Mouse (Mus musculus) forebrain, embryonic 15.5 days (tissue): Measurements from ENCODE around the gene Pomc. TPM values are rescaled to one million over a fixed set of nuclear protein-coding genes. Genes with fewer than 3 reads are reported as not detected.

Experiments
- ATAC-seq: fragments of 200-750 bp; cut with Nextera tagmentation; replicated peaks from 2 replicates; pipeline ENCODE4 v1.8.0; 2017; ENCODE audit warnings: mild to moderate bottlenecking, moderate TSS enrichment, moderate library complexity
- H3K27ac ChIP-seq: fragments of 300-500 bp; sonication (generic); replicated peaks from 2 replicates; pipeline ENCODE4 v1.5.1; 2015; ENCODE audit warnings: mild to moderate bottlenecking, inconsistent platforms
- H3K27me3 ChIP-seq: fragments of 300-500 bp; sonication (generic); 2 replicates; pipeline ENCODE4 v1.6.1; 2015; ENCODE audit warnings: inconsistent platforms
- H3K36me3 ChIP-seq: fragments of 300-500 bp; sonication (generic); 2 replicates; pipeline ENCODE4 v1.6.1; 2015; ENCODE audit warnings: mild to moderate bottlenecking, inconsistent platforms
- H3K4me1 ChIP-seq: fragments of 300-500 bp; sonication (generic); 2 replicates; pipeline ENCODE4 v1.6.1; 2015; ENCODE audit warnings: inconsistent platforms
- H3K4me2 ChIP-seq: fragments of 300-500 bp; sonication (generic); replicated peaks from 2 replicates; pipeline ENCODE4 v1.6.1; 2015; ENCODE audit warnings: mild to moderate bottlenecking, inconsistent platforms
- H3K4me3 ChIP-seq: fragments of 300-500 bp; sonication (generic); 2 replicates; pipeline ENCODE4 v1.5.1; 2015; ENCODE audit warnings: mild to moderate bottlenecking, inconsistent platforms
- H3K9ac ChIP-seq: fragments of 300-500 bp; sonication (generic); replicated peaks from 2 replicates; pipeline ENCODE4 v1.6.1; 2015; ENCODE audit warnings: mild to moderate bottlenecking, inconsistent platforms
- H3K9me3 ChIP-seq: fragments of 300-500 bp; sonication (generic); 2 replicates; pipeline ENCODE4 v1.6.1; 2016; ENCODE audit warnings: inconsistent platforms
- WGBS: fragments of 180-500 bp; shearing (Covaris S2); methylation state at CpG from one replicate; pipeline ENCODE4 v1.1.7; 2015; ENCODE audit warnings: mixed read lengths; 5-methylcytosine and 5-hydroxymethylcytosine counted together
- polyA plus RNA-seq: library from polyadenylated mRNA; unstranded; fragments of >200 nt; fragmentation: Nextera tagmentation; extraction: Ambion mirVana; gene quantifications from 2 replicates; pipeline ENCODE4 v1.2.1, GENCODE M21; 2015

The Pomc gene
- polyA plus RNA-seq, result 4.9 and 11.5 TPM in 2 replicates

- H3K4me3 ChIP-seq, result no peak within 1 kb of the TSS
- H3K4me1 ChIP-seq, result peaks cover 3% of the 10 kb centered on the region; the same call in 1 of the 2 replicates
- 24% methylated on average over 22 of the region's 22 CpGs for WGBS
- ATAC-seq, result no peak
- peaks cover 29% of the 10 kb centered on the region for H3K27me3 ChIP-seq
- H3K9ac ChIP-seq, result no peak within 1 kb of the TSS
- no peaks in the 10 kb centered on the region for H3K9me3 ChIP-seq
- H3K36me3 ChIP-seq, result no peaks in the 10 kb centered on the region
- no peak within 1 kb of the TSS for H3K4me2 ChIP-seq
- no peak within 1 kb of the TSS for H3K27ac ChIP-seq
Measured at GRCm38 (mm10) chr12:3954651-3955050, at the start of gene Pomc. Pomc (plus strand) TSS chr12:3954951.

- H3K9me3 ChIP-seq, result no peaks in the 10 kb centered on the region
- 94% methylated on average over 9 of the region's 9 CpGs for WGBS
Measured at GRCm38 (mm10) chr12:3905436-3905835, 49.3 kb upstream of the Pomc start.

GRCm38 (mm10) chr12:3906308-3906707, 48.4 kb upstream of the Pomc start:
- H3K9me3 ChIP-seq, result no peaks in the 10 kb centered on the region
- H3K4me3 ChIP-seq, result no peak overlapping the region
- no peak overlapping the region for H3K27ac ChIP-seq
- H3K4me2 ChIP-seq, result no peak overlapping the region
- H3K4me1 ChIP-seq, result no peaks in the 10 kb centered on the region
- H3K9ac ChIP-seq, result no peak overlapping the region
- H3K36me3 ChIP-seq, result peaks cover 76% of the 10 kb centered on the region
- no peak for ATAC-seq
- H3K27me3 ChIP-seq, result no peaks in the 10 kb centered on the region

More at GRCm38 (mm10) chr12:3905436-3905835, 49.3 kb upstream of the Pomc start:
- Histone ChIP-seq H3K4me3 (no peak overlapping the region), H3K27me3 (no peaks in the 10 kb centered on the region), H3K9ac (no peak overlapping the region), H3K4me1 (no peaks in the 10 kb centered on the region), H3K36me3 (peaks cover 78% of the 10 kb centered on the region), H3K27ac (no peak overlapping the region), H3K4me2 (no peak overlapping the region)
- ATAC-seq, result no peak

GRCm38 (mm10) chr12:3907008-3907407, 47.7 kb upstream of the Pomc start:
- WGBS, result 77% methylated on average over 4 of the region's 4 CpGs
- Histone ChIP-seq H3K4me2 (no peak overlapping the region), H3K27me3 (no peaks in the 10 kb centered on the region), H3K4me1 (no peaks in the 10 kb centered on the region), H3K9ac (no peak overlapping the region), H3K4me3 (no peak overlapping the region), H3K36me3 (peaks cover 69% of the 10 kb centered on the region), H3K27ac (no peak overlapping the region), H3K9me3 (no peaks in the 10 kb centered on the region)
- ATAC-seq, result no peak

- Histone ChIP-seq H3K9ac (no peak overlapping the region), H3K4me3 (no peak overlapping the region), H3K4me2 (no peak overlapping the region), H3K4me1 (no peaks in the 10 kb centered on the region), H3K36me3 (peaks cover 65% of the 10 kb centered on the region), H3K27me3 (no peaks in the 10 kb centered on the region), H3K27ac (no peak overlapping the region), H3K9me3 (no peaks in the 10 kb centered on the region)
- WGBS, result 70% methylated on average over 13 of the region's 13 CpGs
- ATAC-seq, result no peak
Measured at GRCm38 (mm10) chr12:3907418-3907817, 47.3 kb upstream of the Pomc start.

GRCm38 (mm10) chr12:3910466-3911093, 44.2 kb upstream of the Pomc start:
- ATAC-seq, result 0 out of 2 replicates have a peak, but pooled peaks have one; percentile 24
- H3K27me3 ChIP-seq, result no peaks in the 10 kb centered on the region
- H3K9me3 ChIP-seq, result no peaks in the 10 kb centered on the region
- WGBS, result 76% methylated on average over 10 of the region's 10 CpGs
- no peak overlapping the region for H3K4me3 ChIP-seq
- peaks cover 47% of the 10 kb centered on the region for H3K36me3 ChIP-seq
- no peak overlapping the region for H3K27ac ChIP-seq
- H3K4me2 ChIP-seq, result no peak overlapping the region
- no peak overlapping the region for H3K9ac ChIP-seq
- H3K4me1 ChIP-seq, result no peaks in the 10 kb centered on the region

GRCm38 (mm10) chr12:3911831-3912348, 42.9 kb upstream of the Pomc start:
- Histone ChIP-seq H3K9me3 (no peaks in the 10 kb centered on the region), H3K27me3 (no peaks in the 10 kb centered on the region), H3K36me3 (peaks cover 34% of the 10 kb centered on the region), H3K27ac (no peak overlapping the region), H3K4me1 (no peaks in the 10 kb centered on the region), H3K9ac (no peak overlapping the region), H3K4me3 (no peak overlapping the region), H3K4me2 (no peak overlapping the region)
- 90% methylated on average over 7 of the region's 7 CpGs for WGBS
- no peak for ATAC-seq

GRCm38 (mm10) chr12:3915852-3916251, 38.9 kb upstream of the Pomc start:
- H3K4me2 ChIP-seq, result no peak overlapping the region
- no peak overlapping the region for H3K9ac ChIP-seq
- WGBS, result 89% methylated on average over 3 of the region's 3 CpGs
- H3K27ac ChIP-seq, result no peak overlapping the region
- no peaks in the 10 kb centered on the region for H3K4me1 ChIP-seq
- H3K4me3 ChIP-seq, result no peak overlapping the region
- ATAC-seq, result no peak
- H3K36me3 ChIP-seq, result no peaks in the 10 kb centered on the region
- no peaks in the 10 kb centered on the region for H3K27me3 ChIP-seq
- H3K9me3 ChIP-seq, result no peaks in the 10 kb centered on the region

- no peaks in the 10 kb centered on the region for H3K4me1 ChIP-seq
- H3K4me3 ChIP-seq, result no peak overlapping the region
- no peaks in the 10 kb centered on the region for H3K9me3 ChIP-seq
- no peaks in the 10 kb centered on the region for H3K36me3 ChIP-seq
- H3K27me3 ChIP-seq, result no peaks in the 10 kb centered on the region
- no peak overlapping the region for H3K9ac ChIP-seq
- H3K4me2 ChIP-seq, result no peak overlapping the region
- 21% methylated on average over 14 of the region's 14 CpGs for WGBS
- H3K27ac ChIP-seq, result no peak overlapping the region
- peak; percentile 65 for ATAC-seq
Measured at GRCm38 (mm10) chr12:3917668-3918341, 36.9 kb upstream of the Pomc start.

- Histone ChIP-seq H3K4me3 (no peak overlapping the region), H3K9ac (no peak overlapping the region), H3K27me3 (no peaks in the 10 kb centered on the region), H3K4me2 (no peak overlapping the region), H3K27ac (no peak overlapping the region), H3K4me1 (no peaks in the 10 kb centered on the region), H3K9me3 (no peaks in the 10 kb centered on the region), H3K36me3 (no peaks in the 10 kb centered on the region)
- 69% methylated on average over 3 of the region's 3 CpGs for WGBS
- ATAC-seq, result no peak
Measured at GRCm38 (mm10) chr12:3918577-3918976, 36.2 kb upstream of the Pomc start.

- Histone ChIP-seq H3K9ac (no peak overlapping the region), H3K36me3 (no peaks in the 10 kb centered on the region), H3K27ac (no peak overlapping the region), H3K4me1 (no peaks in the 10 kb centered on the region), H3K9me3 (no peaks in the 10 kb centered on the region), H3K27me3 (no peaks in the 10 kb centered on the region), H3K4me3 (no peak overlapping the region), H3K4me2 (no peak overlapping the region)
- ATAC-seq, result no peak
- 85% methylated on average over 3 of the region's 3 CpGs for WGBS
Measured at GRCm38 (mm10) chr12:3919423-3919822, 35.3 kb upstream of the Pomc start.

- H3K4me2 ChIP-seq, result no peak overlapping the region
- no peaks in the 10 kb centered on the region for H3K9me3 ChIP-seq
- no peak for ATAC-seq
- no peak overlapping the region for H3K9ac ChIP-seq
- H3K27ac ChIP-seq, result no peak overlapping the region
- H3K27me3 ChIP-seq, result no peaks in the 10 kb centered on the region
- WGBS, result 5% methylated on average over 1 of the region's 1 CpGs
- no peak overlapping the region for H3K4me3 ChIP-seq
- 0 out of 2 replicates have a peak, but pooled peaks cover 4% of the 10 kb centered on the region for H3K4me1 ChIP-seq
- H3K36me3 ChIP-seq, result no peaks in the 10 kb centered on the region
Measured at GRCm38 (mm10) chr12:3926127-3926526, 28.6 kb upstream of the Pomc start.
